Mouse (Mus musculus) C2C12 (cell line): ENCODE data around the gene Tfap2a. TPM values are rescaled to one million over a fixed set of nuclear protein-coding genes. Genes with fewer than 3 reads are reported as not detected.

Source experiments
- H3K27me3 ChIP-seq: one replicate; pipeline ENCODE4 v1.6.1; 2011; ENCODE audit not compliant: control insufficient read depth, insufficient read depth, insufficient read length
- H3K36me3 ChIP-seq: one replicate; pipeline ENCODE4 v1.6.1; 2011; ENCODE audit not compliant: control insufficient read depth, insufficient read depth
- H3K4me3 ChIP-seq: one replicate; pipeline ENCODE4 v1.5.1; 2011; ENCODE audit warnings: mild to moderate bottlenecking, control low read depth; ENCODE audit not compliant: poor library complexity, insufficient read depth, severe bottlenecking
- H3K79me2 ChIP-seq: one replicate; pipeline ENCODE4 v1.6.1; 2011; ENCODE audit not compliant: control insufficient read depth, insufficient read depth
- H3K79me3 ChIP-seq: one replicate; pipeline ENCODE4 v1.6.1; 2011; ENCODE audit warnings: low read depth, control low read depth
- H3ac ChIP-seq: one replicate; pipeline ENCODE3; 2011; ENCODE audit warnings: low read depth; ENCODE audit not compliant: control insufficient read depth, insufficient read length
- CEBPB ChIP-seq: IDR thresholded peaks from one replicate; pipeline ENCODE4 v1.6.1; 2011; ENCODE audit warnings: low read depth, mild to moderate bottlenecking, control low read depth, moderate library complexity
- CTCF ChIP-seq: IDR thresholded peaks from one replicate; pipeline ENCODE4 v1.5.1; 2011; ENCODE audit not compliant: control insufficient read depth, insufficient read depth, insufficient read length
- FOSL1 ChIP-seq: IDR thresholded peaks from one replicate; pipeline ENCODE4 v1.8.0; 2011; ENCODE audit warnings: mild to moderate bottlenecking, low read length; ENCODE audit not compliant: poor library complexity, insufficient read depth, severe bottlenecking
- MAX ChIP-seq: IDR thresholded peaks from one replicate; pipeline ENCODE4 v1.6.1; 2011; ENCODE audit warnings: mild to moderate bottlenecking, control low read depth
- MYOD1 ChIP-seq: IDR thresholded peaks from one replicate; pipeline ENCODE4 v1.6.1; 2011; ENCODE audit warnings: low read depth; ENCODE audit not compliant: control insufficient read depth, insufficient read length
- MYOG ChIP-seq: IDR thresholded peaks from one replicate; pipeline ENCODE4 v1.6.1; 2011; ENCODE audit not compliant: control insufficient read depth, insufficient read length; ENCODE audit errors: extremely low read depth
- USF1 ChIP-seq: IDR thresholded peaks from one replicate; pipeline ENCODE4 v1.6.1; 2011; ENCODE audit warnings: low read depth, mild to moderate bottlenecking, control low read depth, moderate library complexity
- polyA plus RNA-seq: library from polyadenylated mRNA; unstranded; fragments of >200 nt; fragmentation: generic; extraction: Trizol; gene quantifications from one replicate; pipeline ENCODE4 v1.2.1, GENCODE M21; 2012; ENCODE audit warnings: missing spikeins

The Tfap2a gene
- polyA plus RNA-seq, 1 experiment, result 0.89 TPM

DNA sequence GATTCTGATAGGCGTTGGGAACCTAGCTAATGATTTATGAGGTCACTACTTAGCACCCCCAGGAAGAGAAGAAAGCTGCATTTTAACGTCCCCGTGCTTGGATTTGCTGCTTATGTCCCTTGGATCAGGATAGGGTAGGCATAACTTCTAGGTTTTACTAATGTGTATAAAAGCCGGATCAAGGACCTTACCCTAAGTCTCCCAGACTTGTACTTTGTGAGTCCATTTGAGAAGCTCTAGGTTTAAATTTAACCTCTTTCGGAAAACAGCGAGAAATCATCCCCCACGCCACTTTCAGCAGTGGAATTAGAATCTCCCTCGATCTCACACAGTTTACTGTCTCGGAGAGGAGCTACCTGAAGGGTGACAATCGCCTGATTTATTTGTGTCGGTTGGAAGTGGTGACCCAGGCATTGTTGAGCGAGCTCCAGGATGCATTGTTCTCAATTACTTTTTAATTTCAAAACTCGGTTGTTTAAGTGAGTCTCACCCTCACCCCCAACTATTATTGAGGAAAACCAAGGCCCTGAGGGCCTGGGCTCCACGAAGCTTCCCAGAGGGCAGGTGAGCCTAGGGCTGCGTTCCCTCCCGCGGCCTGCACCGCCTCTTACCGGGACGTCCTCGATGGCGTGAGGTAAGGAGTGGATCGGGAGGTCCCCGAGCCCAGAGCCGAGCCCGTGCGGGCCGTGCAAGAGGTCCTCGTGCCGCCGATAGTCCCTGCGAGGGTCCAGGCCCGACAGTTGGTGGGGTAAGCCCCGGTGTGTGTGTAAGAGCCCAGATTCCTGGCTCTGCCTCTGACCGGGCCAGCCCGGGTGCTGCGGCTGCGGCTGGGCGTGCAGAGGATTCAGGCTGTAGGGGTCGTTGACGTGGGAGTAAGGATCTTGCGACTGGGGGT is 10.2 kb downstream of the Tfap2a start:
- TF ChIP-seq MAX (no peak), FOSL1 (no peak), CTCF (no peak), MYOD1 (no peak), USF1 (no peak), MYOG (no peak), CEBPB (no peak)
- no peak overlapping the region for H3K4me3 ChIP-seq
- H3K36me3 ChIP-seq, result no peaks in the 10 kb centered on the region
- no peaks in the 10 kb centered on the region for H3K79me3 ChIP-seq
- H3ac ChIP-seq, result peak overlapping the region; percentile 18
- H3K79me2 ChIP-seq, result no peaks in the 10 kb centered on the region
- peaks cover 31% of the 10 kb centered on the region for H3K27me3 ChIP-seq

DNA sequence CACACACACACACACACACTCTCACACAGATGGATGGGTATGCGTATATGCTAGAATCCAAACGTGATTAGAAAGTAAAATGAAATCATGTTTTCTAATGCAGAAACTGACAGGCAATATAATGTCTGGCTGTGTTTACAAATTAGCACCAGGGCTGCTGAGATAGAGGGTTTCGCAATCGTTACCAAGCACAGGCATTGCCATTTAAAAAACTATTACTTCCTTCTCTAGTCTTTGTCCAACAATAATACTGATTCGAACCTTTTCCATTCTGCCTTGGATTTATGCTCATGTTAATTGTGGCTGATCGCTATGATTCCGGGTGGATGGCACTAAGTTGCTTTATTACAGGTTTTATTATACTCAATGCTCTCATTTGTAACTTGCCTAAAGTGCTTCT is 12.3 kb downstream of the Tfap2a start:
- Histone ChIP-seq H3K27me3 (peaks cover 10% of the 10 kb centered on the region), H3K4me3 (no peak overlapping the region)

DNA sequence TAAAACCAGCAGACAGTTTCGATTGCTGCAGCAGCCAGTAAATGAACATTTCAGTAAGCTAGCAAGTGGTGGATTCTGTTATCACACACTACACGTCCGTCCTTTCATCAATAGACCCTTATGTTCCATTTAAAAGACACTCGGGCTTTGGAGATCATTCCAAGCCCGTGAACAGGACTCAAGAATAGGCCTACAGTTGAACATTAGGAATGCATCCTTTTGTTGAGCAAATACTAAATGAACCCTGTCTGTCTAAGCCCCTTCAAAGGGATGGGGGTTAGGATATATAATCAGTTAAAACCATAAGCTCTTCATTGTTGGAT is 14.6 kb downstream of the Tfap2a start:
- H3K27me3 ChIP-seq, result peaks cover 8% of the 10 kb centered on the region
- no peaks in the 10 kb centered on the region for H3K79me2 ChIP-seq
- H3ac ChIP-seq, result peak overlapping the region; percentile 64
- peak overlapping the region; percentile 34 for H3K4me3 ChIP-seq
- H3K36me3 ChIP-seq, result no peaks in the 10 kb centered on the region
- no peaks in the 10 kb centered on the region for H3K79me3 ChIP-seq
- TF ChIP-seq CTCF (no peak), CEBPB (no peak), MYOD1 (no peak), USF1 (no peak), MAX (no peak), MYOG (no peak), FOSL1 (no peak)

More for the DNA sequence above, 12.3 kb downstream of the Tfap2a start:
- no peaks in the 10 kb centered on the region for H3K79me3 ChIP-seq
- no peak overlapping the region for H3ac ChIP-seq
- no peaks in the 10 kb centered on the region for H3K79me2 ChIP-seq
- peak; percentile 35 for TF ChIP-seq CEBPB
- no peak for TF ChIP-seq MAX
- no peaks in the 10 kb centered on the region for H3K36me3 ChIP-seq

DNA sequence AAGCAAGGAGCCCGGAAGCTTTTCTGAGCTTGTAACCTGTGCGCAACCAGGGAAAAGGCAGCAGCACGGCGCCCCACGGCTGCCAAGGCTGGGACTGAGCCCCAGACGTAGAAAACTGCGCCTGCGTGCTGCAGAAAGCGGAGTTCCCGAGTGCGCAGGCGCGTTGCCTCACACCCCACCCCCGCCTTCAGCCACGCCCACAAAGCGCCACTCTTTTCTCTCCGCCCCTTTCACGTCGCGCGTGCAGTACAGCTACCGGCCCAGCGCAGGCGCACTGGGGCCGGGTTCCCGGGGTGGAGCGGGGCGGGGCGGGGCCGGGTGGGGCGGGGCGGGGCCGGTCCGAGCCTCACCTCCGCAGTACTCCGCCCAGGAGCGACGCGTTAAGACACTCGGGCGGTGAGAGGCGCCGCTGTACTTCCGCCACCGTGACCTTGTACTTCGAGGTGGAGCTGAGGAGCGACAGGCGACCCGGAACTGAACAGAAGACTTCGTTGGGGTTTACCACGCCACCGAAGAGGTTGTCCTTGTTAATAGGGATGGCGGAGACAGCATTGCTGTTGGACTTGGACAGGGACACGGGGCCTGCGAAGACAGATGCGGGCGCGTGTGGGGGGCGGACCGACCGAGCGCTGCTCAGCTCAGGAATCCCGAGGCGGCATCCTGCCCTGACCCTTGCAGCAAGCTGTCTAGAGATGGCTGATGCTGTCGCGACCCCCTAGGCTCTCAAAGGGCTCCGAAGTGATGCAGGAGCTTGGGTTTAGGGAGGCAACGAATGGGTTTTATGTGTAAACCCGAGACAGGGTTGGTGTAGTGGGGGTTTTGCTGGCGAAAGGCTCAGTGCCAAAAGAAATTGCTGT is 15.2 kb downstream of the Tfap2a start:
- no peaks in the 10 kb centered on the region for H3K36me3 ChIP-seq
- H3K4me3 ChIP-seq, result peak overlapping the region; percentile 34
- H3K27me3 ChIP-seq, result peaks cover 2% of the 10 kb centered on the region
- TF ChIP-seq CEBPB (no peak), MAX (peak; percentile 46)
- no peaks in the 10 kb centered on the region for H3K79me2 ChIP-seq
- peak overlapping the region; percentile 64 for H3ac ChIP-seq
- H3K79me3 ChIP-seq, result no peaks in the 10 kb centered on the region

- Histone ChIP-seq H3K79me3 (no peaks in the 10 kb centered on the region), H3K79me2 (no peaks in the 10 kb centered on the region), H3K36me3 (no peaks in the 10 kb centered on the region), H3K27me3 (peaks cover 3% of the 10 kb centered on the region), H3ac (no peak overlapping the region), H3K4me3 (no peak overlapping the region)
- no peak for TF ChIP-seq MYOG
- TF ChIP-seq MYOD1, result no peak
- no peak for TF ChIP-seq FOSL1
- TF ChIP-seq CEBPB, result no peak
- TF ChIP-seq USF1, result no peak
- TF ChIP-seq MAX, result no peak
- no peak for TF ChIP-seq CTCF
Observed at GRCm38 (mm10) chr13:40719741-40720082, 18.5 kb downstream of the Tfap2a start.

- TF ChIP-seq FOSL1 (no peak), MYOD1 (no peak), USF1 (no peak), MAX (no peak), CTCF (no peak), CEBPB (no peak)
Observed at GRCm38 (mm10) chr13:40719066-40719740, 19.0 kb downstream of the Tfap2a start.

More at GRCm38 (mm10) chr13:40719066-40719740, 19.0 kb downstream of the Tfap2a start:
- Histone ChIP-seq H3K79me3 (no peaks in the 10 kb centered on the region), H3K79me2 (no peaks in the 10 kb centered on the region), H3K27me3 (peaks cover 3% of the 10 kb centered on the region), H3K36me3 (no peaks in the 10 kb centered on the region), H3K4me3 (no peak overlapping the region), H3ac (no peak overlapping the region)
